Mouse (Mus musculus) lung, postnatal 0 days (tissue): ENCODE measurements at regions not wholly inside any gene's neighbourhood (a gene's known extent, or its start where the extent isn't known, plus 50 kb on each side); places are given as distances from the start of the nearest gene placed in this dataset.

Experiments used
- CTCF ChIP-seq: IDR thresholded peaks from 2 replicates; pipeline ENCODE4 v1.5.1; 2016; ENCODE audit warnings: antibody characterized with exemption, mild to moderate bottlenecking
- EP300 ChIP-seq: IDR thresholded peaks from 2 replicates; pipeline ENCODE4 v1.6.1; 2016; ENCODE audit warnings: antibody characterized with exemption, mild to moderate bottlenecking, control low read depth

DNA sequence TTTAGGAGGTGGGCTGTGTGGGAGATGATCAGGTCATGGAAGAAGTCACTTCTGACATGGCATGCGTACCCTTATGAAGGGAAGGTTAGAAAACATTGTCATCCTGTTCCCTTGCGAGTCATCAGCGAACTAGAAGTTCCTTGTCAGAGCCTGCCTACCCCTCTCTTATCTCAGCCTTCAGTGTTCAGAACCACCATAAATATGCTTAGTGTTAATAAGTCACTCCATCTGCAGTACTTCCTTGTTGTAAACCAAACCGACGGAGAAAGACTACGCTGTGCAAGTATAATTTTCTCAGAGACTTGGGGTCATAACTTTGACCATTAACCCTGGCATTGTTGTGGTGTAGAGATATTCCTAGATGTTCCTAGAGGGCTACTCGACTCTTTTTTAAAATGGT, 477.6 kb downstream of the Fut8 start:
- TF ChIP-seq CTCF (no peak), EP300 (no peak)
